Mouse (Mus musculus): ENCODE data around the gene Cyp2d11. TPM values are rescaled to one million over a fixed set of nuclear protein-coding genes. Genes with fewer than 3 reads are reported as not detected.

The Cyp2d11 gene
- not detected for polyA plus RNA-seq (2017; shearing (Covaris generic))

DNA sequence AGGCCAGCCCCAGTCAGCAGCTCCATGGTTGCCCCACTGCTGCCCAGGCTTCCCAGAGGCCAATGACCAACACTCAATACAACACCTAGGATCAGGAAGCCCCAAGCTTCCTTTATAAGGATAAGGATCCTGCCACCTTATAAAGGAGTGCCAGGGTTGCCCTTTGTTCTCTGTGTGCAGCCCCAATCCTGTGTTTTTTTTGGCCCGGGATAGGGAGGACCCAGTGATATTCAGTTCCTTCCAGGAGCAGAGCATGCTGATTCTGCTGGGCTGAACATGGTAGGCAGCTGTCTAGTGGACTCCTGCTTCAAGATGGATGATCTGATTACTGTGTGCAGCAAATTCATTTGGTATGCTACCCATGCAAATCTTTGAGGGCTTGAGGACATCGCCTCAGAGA, at the start of gene Cyp2d11:
TSS of gene Cyp2d11 (minus strand) at position 101 of the 400 bp plus-strand sequence.

DNA sequence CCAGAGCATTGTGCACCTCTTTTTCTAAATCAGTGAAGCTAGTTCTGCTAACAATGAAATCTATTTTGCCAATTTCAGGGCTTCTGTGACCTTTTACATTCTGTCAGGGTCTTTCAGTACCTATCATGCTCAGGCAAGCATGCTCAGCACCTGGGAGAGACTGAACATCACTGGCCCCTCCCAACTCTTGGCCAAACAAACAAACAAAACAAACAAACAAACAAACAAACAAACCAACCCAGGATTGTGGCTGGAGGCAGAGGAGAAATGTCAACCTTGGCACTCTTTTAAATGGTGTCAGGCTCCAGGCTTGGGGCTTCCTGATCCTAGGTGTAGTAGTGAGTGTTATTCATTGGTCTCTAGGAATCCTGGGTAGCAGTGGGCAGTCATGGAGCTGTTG, 39.3 kb upstream of the Cyp2d11 start, which contains the start of gene Cyp2d9:
TSS of gene Cyp2d9 (plus strand) at position 301 of the 400 bp plus-strand sequence.

DNA sequence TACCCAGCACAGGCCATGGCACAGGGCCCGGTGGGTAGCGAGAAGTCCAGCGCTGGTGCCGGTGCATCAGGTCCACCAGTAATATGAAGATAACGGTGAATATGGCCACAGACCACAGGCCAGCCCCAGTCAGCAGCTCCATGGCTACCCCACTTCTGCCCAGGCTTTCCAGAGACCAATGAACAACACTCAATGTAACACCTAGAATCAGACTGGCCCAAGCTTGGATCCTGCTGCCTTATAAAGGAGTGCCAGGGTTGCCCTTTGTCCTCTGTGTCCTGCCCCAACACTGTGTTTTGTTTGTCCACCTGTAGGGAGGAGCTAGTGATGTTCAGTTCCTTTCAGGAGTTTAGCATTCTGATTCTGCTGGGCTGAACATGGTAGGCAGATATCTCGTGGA, 13.2 kb upstream of the Cyp2d11 start, which contains the start of gene Cyp2d10:
TSS of gene Cyp2d10 (minus strand) at position 215 of the 400 bp plus-strand sequence.

DNA sequence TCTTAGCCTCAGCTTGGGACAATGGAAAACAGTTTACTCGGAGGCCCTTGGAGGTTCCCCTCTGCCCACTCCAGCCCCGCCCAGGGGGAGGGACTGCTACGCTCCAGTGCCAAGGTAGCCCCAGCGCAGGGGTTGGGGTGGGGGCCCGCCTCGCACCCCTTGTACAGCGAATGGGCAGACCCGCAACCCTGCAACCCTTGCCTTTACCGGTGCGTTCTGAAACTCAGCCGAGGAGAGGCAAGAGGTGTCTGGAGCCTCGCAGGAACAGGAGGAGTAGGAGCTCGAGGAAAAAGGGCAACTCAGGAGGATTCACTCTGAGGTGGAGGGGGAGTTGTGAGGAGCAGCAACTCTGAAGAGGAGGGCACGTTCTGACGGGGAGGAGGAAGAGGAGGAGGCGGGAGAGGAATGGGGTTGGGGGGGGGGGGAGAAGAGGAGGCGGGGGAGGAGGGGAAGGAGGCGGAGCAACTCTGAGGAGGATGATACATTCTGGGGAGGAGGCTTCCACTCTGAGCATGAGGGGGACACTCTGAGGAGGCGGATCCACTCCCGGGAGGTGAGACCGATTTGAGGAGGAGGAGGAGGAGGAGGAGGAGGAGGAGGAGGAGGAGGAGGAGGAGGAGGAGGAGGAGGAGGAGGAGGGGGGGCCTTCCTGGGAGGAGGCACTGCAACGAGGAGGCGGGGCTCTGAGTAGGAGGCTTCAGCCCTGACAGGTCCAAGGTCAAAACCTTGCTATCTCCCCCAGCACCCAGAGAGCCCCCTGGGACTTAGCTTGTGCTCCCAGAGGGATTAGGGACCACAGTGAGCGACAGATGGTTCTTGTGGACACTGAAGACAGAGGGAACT, 13.7 kb downstream of the Cyp2d11 start, which contains the start of gene Cyp2d22:
TSS of gene Cyp2d22 (minus strand) at position 390 of the 843 bp plus-strand sequence.

DNA sequence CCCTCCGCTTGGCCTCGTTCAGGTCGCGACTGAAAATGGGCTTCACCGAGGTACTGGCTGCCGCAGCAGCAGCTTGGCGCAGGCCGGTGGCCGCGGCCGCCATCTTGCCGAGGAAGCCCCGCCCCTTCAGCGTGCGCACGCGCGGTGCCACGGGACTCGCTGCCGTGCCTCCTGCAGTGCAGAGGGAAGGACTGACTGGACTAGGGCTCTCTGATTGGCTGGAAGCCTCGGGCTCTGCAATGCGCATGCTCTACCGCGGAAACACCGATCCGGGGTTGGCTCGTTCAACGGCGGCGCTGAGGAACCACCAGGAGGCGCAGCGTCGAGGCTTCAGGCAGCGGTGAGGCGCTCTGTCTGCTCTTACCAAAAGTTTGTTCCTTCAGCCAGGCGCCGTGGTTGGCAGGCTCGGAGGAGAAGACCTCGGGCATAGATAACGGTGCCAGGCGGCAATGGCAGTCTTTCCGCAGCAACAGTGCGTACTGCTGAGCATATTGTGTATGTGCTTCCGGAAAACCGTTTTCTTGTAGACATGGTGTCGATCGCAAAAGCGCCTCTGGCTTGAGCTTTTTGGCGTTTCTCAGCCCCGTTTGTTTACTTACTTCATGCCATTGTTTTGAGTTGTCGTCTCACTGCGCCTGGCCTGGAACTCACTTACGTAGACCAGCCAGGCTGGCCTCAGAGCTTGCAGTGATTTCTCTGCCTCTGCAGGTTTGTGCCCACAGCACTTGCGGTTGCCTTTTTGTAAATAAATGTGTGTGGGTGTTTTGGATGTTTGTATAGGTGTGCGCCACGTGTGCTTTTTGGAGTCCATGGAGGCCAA, 39.5 kb downstream of the Cyp2d11 start, which contains the start of gene Ndufa6:
TSS of gene Ndufa6 (minus strand) at position 197 of the 820 bp plus-strand sequence.

Other genes starting within 250 kb of the Cyp2d11 start
- gene Srebf2, start 246.8 kb downstream of the Cyp2d11 start, polyA plus RNA-seq (2017; shearing (Covaris generic)), result 151 TPM
- not detected for gene Shisa8, start 181.2 kb downstream of the Cyp2d11 start, polyA plus RNA-seq (2017; shearing (Covaris generic))
- gene Tnfrsf13c, start 169.7 kb downstream of the Cyp2d11 start, polyA plus RNA-seq (2017; shearing (Covaris generic)), result 0.39 TPM
- 1.4 TPM for gene Cenpm, start 149.3 kb downstream of the Cyp2d11 start, polyA plus RNA-seq (2017; shearing (Covaris generic))
- gene 1500009C09Rik, start 141.6 kb downstream of the Cyp2d11 start, polyA plus RNA-seq (2017; shearing (Covaris generic)), result not detected
- 0.94 TPM for gene Sept3, start 119.1 kb downstream of the Cyp2d11 start, polyA plus RNA-seq (2017; shearing (Covaris generic))
- gene Wbp2nl, start 95.1 kb downstream of the Cyp2d11 start, polyA plus RNA-seq (2017; shearing (Covaris generic)), result not detected
- 28.1 TPM for gene Naga, start 55.1 kb downstream of the Cyp2d11 start, polyA plus RNA-seq (2017; shearing (Covaris generic))
- 0.61 TPM for gene Pheta2, start 55.1 kb downstream of the Cyp2d11 start, polyA plus RNA-seq (2017; shearing (Covaris generic))
- gene Smdt1, start 55.1 kb downstream of the Cyp2d11 start, polyA plus RNA-seq (2017; shearing (Covaris generic)), result 196 TPM
- 299 TPM for gene Ndufa6, start 39.7 kb downstream of the Cyp2d11 start, polyA plus RNA-seq (2017; shearing (Covaris generic))
- 5.6 TPM for gene Cyp2d22, start 13.8 kb downstream of the Cyp2d11 start, polyA plus RNA-seq (2017; shearing (Covaris generic))
- gene Cyp2d10, start 13.2 kb upstream of the Cyp2d11 start, polyA plus RNA-seq (2017; shearing (Covaris generic)), result 0.93 TPM
- not detected for gene Cyp2d9, start 39.4 kb upstream of the Cyp2d11 start, polyA plus RNA-seq (2017; shearing (Covaris generic))
- 0.32 TPM for gene Cyp2d12, start 161.1 kb upstream of the Cyp2d11 start, polyA plus RNA-seq (2017; shearing (Covaris generic))
- gene Cyp2d34, start 226.9 kb upstream of the Cyp2d11 start, polyA plus RNA-seq (2017; shearing (Covaris generic)), result not detected